Mouse (Mus musculus) heart, postnatal 0 days (tissue): ENCODE measurements around the gene Marc1. TPM values are rescaled to one million over a fixed set of nuclear protein-coding genes. Genes with fewer than 3 reads are reported as not detected.

Experiments
- ATAC-seq: fragments of 200-750 bp; cut with Nextera tagmentation; 2 replicates; pipeline ENCODE4 v1.8.0; 2017; ENCODE audit warnings: low read depth, moderate number of reproducible peaks, moderate library complexity; ENCODE audit not compliant: insufficient read depth
- DNase-seq: peaks from one replicate; pipeline ENCODE4 v3.0.0-alpha.2; 2016; ENCODE audit warnings: low spot score
- H3K27ac ChIP-seq: fragments of 300-500 bp; sonication (generic); 2 replicates; pipeline ENCODE4 v1.5.1; 2014; ENCODE audit warnings: low read depth, mild to moderate bottlenecking
- H3K27me3 ChIP-seq: fragments of 300-500 bp; sonication (generic); 2 replicates; pipeline ENCODE4 v1.6.1; 2014; ENCODE audit warnings: low read length, mixed read lengths; ENCODE audit not compliant: control insufficient read depth, insufficient read depth
- H3K36me3 ChIP-seq: fragments of 300-500 bp; sonication (generic); replicated peaks from 2 replicates; pipeline ENCODE4 v1.6.1; 2014; ENCODE audit warnings: low read length, mixed read lengths; ENCODE audit not compliant: control insufficient read depth, insufficient read depth
- H3K4me1 ChIP-seq: fragments of 300-500 bp; sonication (generic); 2 replicates; pipeline ENCODE4 v1.6.1; 2014; ENCODE audit warnings: antibody characterized with exemption; ENCODE audit not compliant: control insufficient read depth, insufficient read depth
- H3K4me2 ChIP-seq: fragments of 300-500 bp; sonication (generic); 2 replicates; pipeline ENCODE4 v1.6.1; 2014; ENCODE audit warnings: low read depth, mild to moderate bottlenecking, low read length, moderate library complexity
- H3K4me3 ChIP-seq: fragments of 300-500 bp; sonication (generic); 2 replicates; pipeline ENCODE4 v1.5.1; 2014; ENCODE audit warnings: low read depth, low read length
- H3K9ac ChIP-seq: fragments of 300-500 bp; sonication (generic); replicated peaks from 2 replicates; pipeline ENCODE4 v1.6.1; 2014; ENCODE audit warnings: low read depth, low read length, mixed read lengths
- H3K9me3 ChIP-seq: fragments of 300-500 bp; sonication (generic); replicated peaks from 2 replicates; pipeline ENCODE4 v1.6.1; 2016; ENCODE audit warnings: low read length; ENCODE audit not compliant: control insufficient read depth
- CTCF ChIP-seq: IDR thresholded peaks from 2 replicates; pipeline ENCODE4 v1.5.1; 2016; ENCODE audit warnings: antibody characterized with exemption, control low read depth, low read depth
- EP300 ChIP-seq: IDR thresholded peaks from 2 replicates; pipeline ENCODE4 v1.6.1; 2016; ENCODE audit warnings: antibody characterized with exemption, low read depth
- WGBS: fragments of 180-500 bp; shearing (Covaris S2); extraction: QIAGEN DNeasy Blood & Tissue Kit; methylation state at CpG from one replicate; pipeline ENCODE4 v1.1.7; 2014; 5-methylcytosine and 5-hydroxymethylcytosine counted together
- polyA plus RNA-seq: library from polyadenylated mRNA; unstranded; fragments of >200 nt; fragmentation: Nextera tagmentation; extraction: Ambion mirVana; gene quantifications from 2 replicates; pipeline ENCODE4 v1.2.1, GENCODE M21; 2015
- total RNA-seq: library from RNA; depleted of rRNA; stranded (reverse); fragments of >200 nt; gene quantifications from 2 replicates; pipeline ENCODE4 v1.2.3, GENCODE M21; 2014; ENCODE audit warnings: low replicate concordance

The Marc1 gene
- total and polyA plus RNA-seq, 2 experiments from 2014 or later, result not detected

- Histone ChIP-seq H3K9me3 (no peaks in the 10 kb centered on the region), H3K4me3 (peak overlapping the region; percentile 87), H3K4me2 (peak overlapping the region; percentile 97), H3K9ac (peak overlapping the region; percentile 70), H3K4me1 (peaks cover 18% of the 10 kb centered on the region), H3K36me3 (peaks cover 3% of the 10 kb centered on the region), H3K27me3 (no peaks in the 10 kb centered on the region), H3K27ac (peak overlapping the region; percentile 89)
- ATAC-seq (peak; percentile 98), DNase-seq (peak; percentile 92)
- WGBS, result under 1% methylated on average over 67 of the region's 67 CpGs
- no peak for TF ChIP-seq EP300
- TF ChIP-seq CTCF, result no peak
Measured at GRCm38 (mm10) chr1:184845111-184846071, 34.3 kb upstream of the Marc1 start.

DNA sequence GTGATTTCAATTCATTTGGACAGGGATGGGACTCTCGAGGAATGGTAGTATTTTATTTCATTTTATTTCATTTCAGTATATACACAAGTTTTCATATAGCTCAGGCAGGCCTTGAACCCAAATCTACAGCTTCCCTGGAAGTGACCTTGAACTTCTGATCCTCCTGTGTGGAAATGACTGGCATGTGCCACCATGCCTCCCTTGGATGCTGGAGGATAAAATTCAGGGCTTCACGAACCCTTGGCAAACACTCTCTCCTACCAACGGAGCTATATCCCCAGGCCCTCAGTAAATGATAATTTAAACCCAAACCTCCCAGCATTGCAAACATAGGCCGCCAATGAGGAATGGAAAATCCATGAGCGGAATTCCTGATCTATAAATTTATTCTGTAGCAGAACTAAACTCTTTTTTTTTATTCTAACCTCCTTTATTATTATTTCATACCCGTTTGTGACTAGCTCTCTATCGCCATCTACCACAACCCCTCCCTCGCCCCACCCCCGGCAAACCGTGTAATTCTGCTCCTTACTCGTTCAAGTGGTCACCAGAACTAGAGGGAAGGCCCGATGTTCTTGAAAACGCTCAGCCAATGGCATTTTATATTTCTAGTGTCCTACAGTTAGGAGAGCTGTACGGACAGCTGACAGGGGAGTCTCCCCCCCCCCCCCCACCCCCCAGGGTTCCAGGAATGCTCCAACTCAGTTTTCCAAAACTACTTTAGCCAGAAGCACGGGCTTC is 33.4 kb upstream of the Marc1 start:
- Histone ChIP-seq H3K9ac (peak overlapping the region; percentile 70), H3K27ac (peak overlapping the region; percentile 89), H3K27me3 (no peaks in the 10 kb centered on the region), H3K4me2 (peak overlapping the region; percentile 97), H3K36me3 (peaks cover 9% of the 10 kb centered on the region), H3K9me3 (no peaks in the 10 kb centered on the region), H3K4me1 (peaks cover 18% of the 10 kb centered on the region), H3K4me3 (peak overlapping the region; percentile 87)
- no peak for TF ChIP-seq EP300
- no peak for TF ChIP-seq CTCF
- DNase-seq (peak; percentile 58), ATAC-seq (no peak)
- 17% methylated on average over 15 of the region's 15 CpGs for WGBS

DNA sequence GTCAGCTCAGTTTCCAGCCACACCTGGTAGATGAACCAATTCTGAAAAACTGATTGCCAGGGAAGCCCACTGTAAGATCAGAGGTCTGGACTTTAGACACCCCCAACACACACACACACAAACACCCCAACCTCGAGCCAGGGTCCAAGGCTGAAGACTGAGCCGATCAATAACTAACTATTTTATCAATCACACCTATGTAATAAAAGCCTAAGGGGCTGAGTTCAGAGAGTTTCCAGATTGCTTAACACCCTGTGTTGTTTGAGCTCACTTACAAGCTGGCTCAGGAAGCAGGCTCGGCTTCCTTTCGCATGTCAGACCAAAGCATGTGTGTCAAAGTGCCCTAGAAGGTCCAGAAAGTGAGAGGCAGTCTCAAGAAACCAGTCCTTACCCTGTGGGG is 26.5 kb upstream of the Marc1 start:
- H3K36me3 ChIP-seq, result peaks cover 48% of the 10 kb centered on the region
- no peak overlapping the region for H3K4me3 ChIP-seq
- TF ChIP-seq CTCF, result no peak
- no peak for TF ChIP-seq EP300
- H3K4me2 ChIP-seq, result no peak overlapping the region
- WGBS, result 82% methylated on average over 4 of the region's 4 CpGs
- no peaks in the 10 kb centered on the region for H3K27me3 ChIP-seq
- no peaks in the 10 kb centered on the region for H3K4me1 ChIP-seq
- H3K9me3 ChIP-seq, result no peaks in the 10 kb centered on the region
- DNase-seq (no peak), ATAC-seq (no peak)
- no peak overlapping the region for H3K9ac ChIP-seq
- no peak overlapping the region for H3K27ac ChIP-seq

DNA sequence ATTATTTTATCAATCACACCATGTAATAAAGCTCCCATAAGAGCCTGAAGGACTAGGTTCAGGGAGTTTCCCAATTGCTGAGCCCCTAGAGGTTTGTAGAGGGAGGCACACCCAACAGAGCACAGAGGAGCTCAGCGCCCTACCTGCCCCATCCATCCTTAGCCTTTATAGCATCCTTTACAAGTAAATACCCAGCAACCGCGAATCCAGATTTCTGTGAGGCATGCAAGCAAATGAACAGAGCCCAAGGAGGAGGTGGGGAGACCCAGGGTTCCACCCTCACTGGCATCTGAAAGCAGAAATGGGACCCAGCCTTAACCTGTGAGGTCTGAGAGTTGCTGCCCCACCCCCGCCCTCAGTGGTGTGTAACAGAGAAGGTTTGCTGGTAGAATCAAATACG is 25.2 kb upstream of the Marc1 start:
- TF ChIP-seq CTCF, result no peak
- TF ChIP-seq EP300, result no peak
- H3K36me3 ChIP-seq, result peaks cover 61% of the 10 kb centered on the region

GRCm38 (mm10) chr1:184833499-184833898 is 22.4 kb upstream of the Marc1 start:
- no peak overlapping the region for H3K4me3 ChIP-seq
- DNase-seq (no peak), ATAC-seq (no peak)
- peaks cover 49% of the 10 kb centered on the region for H3K36me3 ChIP-seq
- WGBS, result 68% methylated on average over 7 of the region's 7 CpGs
- no peak for TF ChIP-seq CTCF
- no peak for TF ChIP-seq EP300
- H3K4me2 ChIP-seq, result no peak overlapping the region
- H3K27ac ChIP-seq, result no peak overlapping the region
- H3K9me3 ChIP-seq, result no peaks in the 10 kb centered on the region
- H3K27me3 ChIP-seq, result no peaks in the 10 kb centered on the region
- H3K9ac ChIP-seq, result no peak overlapping the region
- no peaks in the 10 kb centered on the region for H3K4me1 ChIP-seq

More for the DNA sequence above, 25.2 kb upstream of the Marc1 start:
- no peak overlapping the region for H3K4me3 ChIP-seq
- WGBS, result 87% methylated on average over 5 of the region's 5 CpGs
- H3K9me3 ChIP-seq, result no peaks in the 10 kb centered on the region
- H3K27ac ChIP-seq, result no peak overlapping the region
- no peak overlapping the region for H3K4me2 ChIP-seq
- no peak overlapping the region for H3K9ac ChIP-seq
- no peak for ATAC-seq
- no peak for DNase-seq
- H3K27me3 ChIP-seq, result no peaks in the 10 kb centered on the region
- H3K4me1 ChIP-seq, result no peaks in the 10 kb centered on the region
